Mouse (Mus musculus) C2C12 (cell line): Measurements from ENCODE around the gene Sema3f. TPM values are rescaled to one million over a fixed set of nuclear protein-coding genes. Genes with fewer than 3 reads are reported as not detected.
A peak's percentile ranks its signal among the peaks of the same experiment; 100 is the strongest.

Source experiments
- H3K27me3 ChIP-seq: one replicate; pipeline ENCODE4 v1.6.1; 2011; ENCODE audit not compliant: control insufficient read depth, insufficient read depth, insufficient read length
- H3K36me3 ChIP-seq: one replicate; pipeline ENCODE4 v1.6.1; 2011; ENCODE audit not compliant: control insufficient read depth, insufficient read depth
- H3K4me3 ChIP-seq: one replicate; pipeline ENCODE4 v1.5.1; 2011; ENCODE audit warnings: mild to moderate bottlenecking, control low read depth; ENCODE audit not compliant: poor library complexity, insufficient read depth, severe bottlenecking
- H3K79me2 ChIP-seq: one replicate; pipeline ENCODE4 v1.6.1; 2011; ENCODE audit not compliant: control insufficient read depth, insufficient read depth
- H3K79me3 ChIP-seq: one replicate; pipeline ENCODE4 v1.6.1; 2011; ENCODE audit warnings: low read depth, control low read depth
- H3ac ChIP-seq: one replicate; pipeline ENCODE3; 2011; ENCODE audit warnings: low read depth; ENCODE audit not compliant: control insufficient read depth, insufficient read length
- CEBPB ChIP-seq: IDR thresholded peaks from one replicate; pipeline ENCODE4 v1.6.1; 2011; ENCODE audit warnings: low read depth, mild to moderate bottlenecking, control low read depth, moderate library complexity
- CTCF ChIP-seq: IDR thresholded peaks from one replicate; pipeline ENCODE4 v1.5.1; 2011; ENCODE audit not compliant: control insufficient read depth, insufficient read depth, insufficient read length
- FOSL1 ChIP-seq: IDR thresholded peaks from one replicate; pipeline ENCODE4 v1.8.0; 2011; ENCODE audit warnings: mild to moderate bottlenecking, low read length; ENCODE audit not compliant: poor library complexity, insufficient read depth, severe bottlenecking
- MAX ChIP-seq: IDR thresholded peaks from one replicate; pipeline ENCODE4 v1.6.1; 2011; ENCODE audit warnings: mild to moderate bottlenecking, control low read depth
- MYOD1 ChIP-seq: IDR thresholded peaks from one replicate; pipeline ENCODE4 v1.6.1; 2011; ENCODE audit warnings: low read depth; ENCODE audit not compliant: control insufficient read depth, insufficient read length
- MYOG ChIP-seq: IDR thresholded peaks from one replicate; pipeline ENCODE4 v1.6.1; 2011; ENCODE audit not compliant: control insufficient read depth, insufficient read length; ENCODE audit errors: extremely low read depth
- USF1 ChIP-seq: IDR thresholded peaks from one replicate; pipeline ENCODE4 v1.6.1; 2011; ENCODE audit warnings: low read depth, mild to moderate bottlenecking, control low read depth, moderate library complexity
- polyA plus RNA-seq: library from polyadenylated mRNA; unstranded; fragments of >200 nt; fragmentation: generic; extraction: Trizol; gene quantifications from one replicate; pipeline ENCODE4 v1.2.1, GENCODE M21; 2012; ENCODE audit warnings: missing spikeins

Gene Sema3f
- polyA plus RNA-seq, 1 experiment = 0.36 TPM

- Histone ChIP-seq H3ac (no peak overlapping the region), H3K36me3 (no peaks in the 10 kb centered on the region), H3K27me3 (peaks cover 8% of the 10 kb centered on the region), H3K79me2 (no peaks in the 10 kb centered on the region), H3K4me3 (no peak overlapping the region), H3K79me3 (no peaks in the 10 kb centered on the region)
- TF ChIP-seq FOSL1 = no peak
- TF ChIP-seq USF1 = no peak
- TF ChIP-seq MYOG = no peak
Observed at GRCm38 (mm10) chr9:107650225-107650624, 60.0 kb downstream of the Sema3f start.

DNA sequence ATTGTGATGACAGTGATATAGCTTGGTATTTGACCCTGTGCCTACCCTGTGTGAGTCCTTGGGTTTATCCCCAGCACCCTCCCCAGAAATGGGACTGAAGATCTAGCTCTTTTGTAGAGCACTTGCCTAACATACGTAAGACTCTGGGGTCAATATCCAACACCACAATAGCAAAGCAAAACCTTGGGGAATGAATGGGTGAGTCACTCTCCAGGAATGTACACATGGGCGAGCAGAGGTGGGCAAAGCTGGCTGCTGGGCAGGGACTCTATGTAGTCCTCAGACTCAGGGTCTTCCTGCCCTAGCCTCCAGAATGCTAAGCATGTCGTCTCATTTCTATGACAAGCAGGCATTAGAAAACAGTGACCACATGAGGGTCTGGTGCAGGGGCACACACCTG, 61.5 kb downstream of the Sema3f start:
- H3K79me3 ChIP-seq = no peaks in the 10 kb centered on the region
- H3K79me2 ChIP-seq = no peaks in the 10 kb centered on the region
- no peak for TF ChIP-seq FOSL1
- TF ChIP-seq MYOG = no peak
- no peak for TF ChIP-seq MYOD1
- no peak for TF ChIP-seq CTCF
- TF ChIP-seq USF1 = no peak
- no peak for TF ChIP-seq MAX
- no peak for TF ChIP-seq CEBPB
- H3K4me3 ChIP-seq = no peak overlapping the region
- H3K36me3 ChIP-seq = no peaks in the 10 kb centered on the region
- no peak overlapping the region for H3ac ChIP-seq
- peaks cover 3% of the 10 kb centered on the region for H3K27me3 ChIP-seq

DNA sequence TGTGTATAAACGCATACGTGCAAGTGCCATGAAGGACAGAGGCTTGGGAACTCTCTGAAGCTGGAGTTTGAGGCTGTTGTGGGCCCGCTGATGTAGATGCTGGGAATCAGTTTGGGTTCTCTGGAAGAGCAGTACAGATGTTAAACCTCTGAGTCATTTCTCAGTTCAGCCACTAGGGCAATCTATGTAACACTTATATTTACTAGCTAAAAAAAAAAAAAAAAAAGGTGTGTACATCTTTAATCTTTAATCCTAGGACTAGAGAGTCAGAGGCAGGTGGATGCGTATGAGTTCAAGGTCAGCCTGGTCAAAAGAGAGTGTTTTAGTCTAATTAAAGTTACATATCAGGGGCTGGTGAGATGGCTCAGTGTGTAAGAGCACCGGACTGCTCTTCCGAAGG, 63.3 kb downstream of the Sema3f start:
- Histone ChIP-seq H3K79me2 (no peaks in the 10 kb centered on the region), H3K79me3 (no peaks in the 10 kb centered on the region), H3K4me3 (no peak overlapping the region), H3ac (no peak overlapping the region), H3K27me3 (peaks cover 3% of the 10 kb centered on the region), H3K36me3 (no peaks in the 10 kb centered on the region)
- TF ChIP-seq CEBPB (no peak), CTCF (no peak), MYOD1 (no peak), MYOG (no peak), MAX (no peak), USF1 (no peak), FOSL1 (no peak)

GRCm38 (mm10) chr9:107645577-107645976, 64.7 kb downstream of the Sema3f start:
- no peaks in the 10 kb centered on the region for H3K79me2 ChIP-seq
- peak overlapping the region; percentile 29 for H3ac ChIP-seq
- no peak overlapping the region for H3K4me3 ChIP-seq
- no peaks in the 10 kb centered on the region for H3K36me3 ChIP-seq
- peaks cover 3% of the 10 kb centered on the region for H3K27me3 ChIP-seq
- no peaks in the 10 kb centered on the region for H3K79me3 ChIP-seq
- no peak for TF ChIP-seq MYOD1
- TF ChIP-seq FOSL1 = no peak
- no peak for TF ChIP-seq CEBPB
- TF ChIP-seq CTCF = peak; percentile 57
- no peak for TF ChIP-seq MAX
- TF ChIP-seq MYOG = no peak
- no peak for TF ChIP-seq USF1

- Histone ChIP-seq H3K36me3 (no peaks in the 10 kb centered on the region), H3K79me3 (no peaks in the 10 kb centered on the region), H3K4me3 (peak overlapping the region; percentile 25), H3ac (no peak overlapping the region), H3K79me2 (no peaks in the 10 kb centered on the region), H3K27me3 (peaks cover 3% of the 10 kb centered on the region)
- TF ChIP-seq MAX = no peak
- no peak for TF ChIP-seq FOSL1
- TF ChIP-seq CEBPB = no peak
- TF ChIP-seq MYOG = no peak
- TF ChIP-seq USF1 = no peak
- TF ChIP-seq CTCF = no peak
- no peak for TF ChIP-seq MYOD1
Observed at GRCm38 (mm10) chr9:107645153-107645510, 65.1 kb downstream of the Sema3f start.

DNA sequence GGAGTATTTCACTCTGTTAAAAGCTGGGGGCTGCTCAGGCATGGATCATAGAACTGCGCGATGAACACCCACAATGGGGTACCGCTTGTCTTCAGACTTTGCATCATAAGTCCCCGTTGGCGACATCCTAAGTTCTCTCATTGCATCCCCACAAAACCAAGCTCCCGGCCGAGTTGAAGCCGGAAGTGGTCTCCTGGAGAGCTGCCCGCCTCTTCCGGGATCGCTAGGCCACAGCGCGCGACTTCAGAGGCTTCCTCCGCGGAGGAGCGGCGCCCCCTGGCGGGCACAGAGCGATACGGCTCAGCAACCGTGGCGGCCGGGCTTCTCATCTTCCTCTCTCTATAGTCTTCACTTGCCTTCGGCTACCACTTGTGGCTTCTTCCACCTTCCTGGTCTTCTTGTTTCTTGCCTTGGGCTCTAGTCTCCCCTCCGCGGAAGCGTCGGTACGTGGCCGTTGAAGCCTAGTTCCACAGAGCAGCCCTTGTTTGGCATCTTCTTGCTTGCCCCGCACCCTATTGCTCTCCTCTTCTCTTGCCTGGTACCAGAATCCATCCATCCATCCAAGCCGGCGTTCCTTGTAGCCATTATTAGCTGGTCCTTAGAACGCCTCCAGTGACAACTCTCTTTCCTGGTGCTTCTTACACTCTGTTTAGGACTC, 65.7 kb downstream of the Sema3f start:
- Histone ChIP-seq H3K36me3 (no peaks in the 10 kb centered on the region), H3K79me3 (no peaks in the 10 kb centered on the region), H3K27me3 (no peaks in the 10 kb centered on the region), H3ac (peak overlapping the region; percentile 58), H3K4me3 (peak overlapping the region; percentile 25), H3K79me2 (no peaks in the 10 kb centered on the region)
- TF ChIP-seq USF1 (no peak), FOSL1 (no peak), MYOD1 (no peak), CTCF (peak; percentile 96), CEBPB (no peak)
